Comparison of ENCODE assay signal across 20 mouse cellular contexts in the genomic region with DNA sequence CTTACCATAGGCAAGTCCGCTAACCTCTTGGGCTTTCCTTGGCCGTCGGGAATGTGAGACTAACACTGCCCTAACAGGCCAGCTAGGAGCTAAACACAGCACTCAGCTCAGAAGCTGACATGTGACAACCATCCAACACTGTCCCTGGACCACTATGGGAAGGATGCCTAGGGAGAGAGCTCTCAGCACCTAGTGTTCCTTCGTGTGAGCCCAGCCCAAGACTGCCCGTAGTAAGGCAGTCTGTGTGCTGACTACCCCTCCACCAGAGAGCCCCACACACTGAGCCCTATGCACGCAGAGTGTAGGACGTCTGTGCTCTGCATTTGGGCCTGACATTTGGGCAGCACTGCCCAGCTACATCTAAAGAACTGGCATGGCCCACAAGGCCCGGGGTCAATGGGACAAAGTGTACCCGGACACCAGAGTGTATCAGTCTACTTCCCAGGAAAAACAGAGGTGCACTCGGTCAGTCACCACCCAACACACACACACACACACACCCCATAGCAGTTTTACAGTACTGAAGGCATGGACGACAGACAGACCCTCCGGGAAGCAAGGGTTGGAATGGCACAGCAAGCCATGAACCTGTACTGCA. TPM values are rescaled to one million over a fixed set of nuclear protein-coding genes. Genes with fewer than 3 reads are reported as not detected.
DNase-seq lines count a peak whose midpoint lies in the region; ATAC-seq and TF ChIP-seq lines count a peak whose summit lies in the region.
"Had no signal": no experiment of that assay in that cellular context is flagged by ENCODE, and none has a peak within 500 bp of the region (broad histone marks: within the 10 kb centered on the region; RNA-seq: fewer than 3 reads in every experiment).

No protein-coding gene starts in this region.

- H3K27me3 ChIP-seq in liver, adult 2 months (ENCODE audit: control insufficient read depth, insufficient read depth, low read length): no peaks in the 10 kb centered on the region
- H3K27me3 ChIP-seq in liver, embryonic 12.5 days (replicated peaks): peaks cover 70% of the 10 kb centered on the region

- H3K9me3 ChIP-seq in liver, embryonic 12.5 days (replicated peaks): no peaks in the 10 kb centered on the region
- H3K9me3 ChIP-seq: heart, embryonic 13.5 days; hindbrain, embryonic 10.5 days; kidney, embryonic 15.5 days had no signal

- no peak for ATAC-seq in liver, embryonic 12.5 days
- ATAC-seq: forebrain, embryonic 16.5 days; hindbrain, postnatal 0 days; intestine, postnatal 0 days had no signal

- no peak for TF ChIP-seq CTCF in liver, adult 2 months (IDR thresholded peaks at IDR 0.05; ENCODE audit: low read depth, low read length)

- H3K4me1 ChIP-seq in liver, adult 2 months (ENCODE audit: control insufficient read depth, insufficient read depth, low read length): peaks cover 48% of the 10 kb centered on the region
- peaks cover 51% of the 10 kb centered on the region for H3K4me1 ChIP-seq in liver, embryonic 12.5 days

- no peak overlapping the region for H3K4me2 ChIP-seq in liver, embryonic 12.5 days
- H3K4me2 ChIP-seq: heart, embryonic 13.5 days; kidney, embryonic 15.5 days had no signal

- TF ChIP-seq POLR2A in liver, adult 2 months (IDR thresholded peaks at IDR 0.05; ENCODE audit: extremely low read depth, insufficient read depth, low read length): no peak

- DNase-seq in gastrocnemius, postnatal 25 days: peak; percentile 72
- DNase-seq in gastrocnemius, postnatal 10 days: no peak
- DNase-seq in liver, adult 2 months (ENCODE audit: extremely low read depth, low read depth, low spot score): peak; percentile 68
- peak; percentile 15 for DNase-seq in urinary bladder, adult 2 months (ENCODE audit: low spot score)
- DNase-seq in urinary bladder, postnatal 25 days (ENCODE audit: low spot score): no peak
- peak; percentile 87 for DNase-seq in skeletal muscle tissue, adult 2 months (ENCODE audit: low read depth, low spot score)
- no peak for DNase-seq in frontal cortex, postnatal 25 days (ENCODE audit: low spot score in 2 of 2)
- DNase-seq: B cell, adult 2 months; cerebellum, adult 2 months; kidney, postnatal 4 days; liver; lung, adult 18-20 months; thymus, postnatal 14 days had no signal

- peaks cover 30% of the 10 kb centered on the region for H3K79me2 ChIP-seq in liver, adult 2 months (ENCODE audit: control insufficient read depth, insufficient read depth, low read length)

- no peak overlapping the region for H3K4me3 ChIP-seq in liver, adult 2 months (ENCODE audit: insufficient read depth, low read depth, low read length)
- no peak overlapping the region for H3K4me3 ChIP-seq in liver, embryonic 12.5 days
- H3K4me3 ChIP-seq: heart, embryonic 13.5 days; hindbrain, embryonic 10.5 days; kidney, embryonic 15.5 days had no signal

- WGBS in liver, adult 2 months: 70% methylated on average over 12 of the region's 12 CpGs
- 70% methylated on average over 12 of the region's 12 CpGs for WGBS in liver, embryonic 12.5 days (ENCODE audit: insufficient replicate concordance)

- H3K27ac ChIP-seq in liver, adult 2 months (replicated peaks; ENCODE audit: insufficient read depth, low read depth, low read length): no peak overlapping the region
- H3K27ac ChIP-seq in liver, embryonic 12.5 days: no peak overlapping the region
- H3K27ac ChIP-seq: heart, embryonic 13.5 days; hindbrain, postnatal 0 days; kidney, embryonic 15.5 days had no signal

- peaks cover 4% of the 10 kb centered on the region; the same call in 1 of the 2 replicates for H3K36me3 ChIP-seq in liver, adult 2 months (ENCODE audit: control insufficient read depth, insufficient read depth, low read length)
- no peaks in the 10 kb centered on the region for H3K36me3 ChIP-seq in liver, embryonic 12.5 days
- H3K36me3 ChIP-seq: heart, embryonic 13.5 days; kidney, embryonic 15.5 days had no signal

- no peak overlapping the region for H3K9ac ChIP-seq in liver, adult 2 months (ENCODE audit: low read depth, low read length)
- no peak overlapping the region for H3K9ac ChIP-seq in liver, embryonic 12.5 days
- H3K9ac ChIP-seq: heart, embryonic 13.5 days; kidney, embryonic 15.5 days had no signal

RNA-seq across cellular contexts. Expression of a gene that starts 11.4 kb away (rescaled TPM):
- total RNA-seq in gastrocnemius, postnatal 25 days (2021): 100 to 1,000 TPM; 102 to 134 TPM
- 10 to 100 TPM; 24.7 to 60.1 TPM for total RNA-seq in gastrocnemius, postnatal 10 days (2021)
- 19.3 and 24.2 TPM in 2 replicates for total RNA-seq in liver, adult 2 months (2014; rRNA removed)
- 5.3 and 7.2 TPM in 2 replicates for polyA plus RNA-seq in liver, adult 2 months (2012; rRNA removed)
- 1.5 and 1.6 TPM in 2 replicates for polyA plus RNA-seq in liver, embryonic 12.5 days (2016; fragmentation: Nextera tagmentation; extraction: Ambion mirVana)
- 7.4 and 21.3 TPM in 2 replicates for polyA plus RNA-seq in urinary bladder, adult 2 months (2012; rRNA removed)

Comparison
In these comparisons a context has a peak if more than half of its experiments do, and no peak if none do; other contexts are left out.
1. DNase-seq: peak in gastrocnemius, postnatal 25 days (single experiment), liver, adult 2 months (single experiment), urinary bladder, adult 2 months (single experiment) and skeletal muscle tissue, adult 2 months (single experiment); none in gastrocnemius, postnatal 10 days (single experiment), urinary bladder, postnatal 25 days (single experiment) and frontal cortex, postnatal 25 days (0 of 2).